Mouse (Mus musculus) heart, adult 2 months (tissue): ENCODE data around the gene Otop1. TPM values are rescaled to one million over a fixed set of nuclear protein-coding genes. Genes with fewer than 3 reads are reported as not detected.

Experiments
- DNase-seq, 2 experiments: peaks; one replicate each; pipeline ENCODE4 v3.0.0; 2021
- H3K27ac ChIP-seq: fragments of 200-600 bp; 2 replicates; pipeline ENCODE4 v1.8.1; 2022
- H3K27me3 ChIP-seq: fragments of 200-500 bp; 2 replicates; pipeline ENCODE4 v1.6.1; 2012; ENCODE audit warnings: mild to moderate bottlenecking, low read length, inconsistent platforms, mixed read lengths; ENCODE audit not compliant: control insufficient read depth, insufficient read depth
- H3K36me3 ChIP-seq: fragments of 200-500 bp; 2 replicates; pipeline ENCODE4 v1.6.1; 2012; ENCODE audit warnings: low read length, inconsistent platforms; ENCODE audit not compliant: control insufficient read depth, insufficient read depth
- H3K4me1 ChIP-seq: fragments of 200-500 bp; 2 replicates; pipeline ENCODE4 v1.6.1; 2011; ENCODE audit warnings: low read length; ENCODE audit not compliant: control insufficient read depth, insufficient read depth
- H3K4me3 ChIP-seq: fragments of 200-600 bp; 2 replicates; pipeline ENCODE4 v1.8.1; 2022
- H3K79me2 ChIP-seq: fragments of 200-500 bp; replicated peaks from 2 replicates; pipeline ENCODE4 v1.6.1; 2012; ENCODE audit warnings: mild to moderate bottlenecking, inconsistent platforms, low read length, moderate library complexity, mixed read lengths; ENCODE audit not compliant: control insufficient read depth, insufficient read depth
- H3K9ac ChIP-seq: fragments of 200-500 bp; 2 replicates; pipeline ENCODE4 v1.6.1; 2012; ENCODE audit warnings: low read depth, mild to moderate bottlenecking, control low read depth, inconsistent platforms, low read length, mixed read lengths
- CTCF ChIP-seq: fragments of 200-600 bp; IDR thresholded peaks from 2 replicates; pipeline ENCODE4 v1.8.1; 2022; ENCODE audit warnings: antibody characterized with exemption, mild to moderate bottlenecking, moderate library complexity
- EP300 ChIP-seq: fragments of 200-500 bp; IDR thresholded peaks from 2 replicates; pipeline ENCODE4 v1.6.1; 2011; ENCODE audit warnings: low read depth, low read length, control low read depth; ENCODE audit not compliant: insufficient read depth
- POLR2A ChIP-seq: fragments of 200-500 bp; IDR thresholded peaks from 2 replicates; pipeline ENCODE4 v1.6.1; 2011; ENCODE audit warnings: mild to moderate bottlenecking, low read depth, low read length, control low read depth; ENCODE audit not compliant: insufficient read depth
- WGBS: fragments of 180-500 bp; shearing (Covaris S2); methylation state at CpG from one replicate; pipeline ENCODE4 v1.1.7; 2018; 5-methylcytosine and 5-hydroxymethylcytosine counted together
- intact Hi-C: fragments of 180-260 bp; cut with DNase I; formaldehyde crosslinking; loops from one replicate; pipeline ENCODE4 v1.15.1; 2025
- polyA plus RNA-seq: library from polyadenylated mRNA; depleted of rRNA; stranded (reverse); fragments of >200 nt; gene quantifications from 2 replicates; pipeline ENCODE4 v1.2.3, GENCODE M21; 2012
- total RNA-seq, 2 experiments: library from RNA; stranded (reverse); gene quantifications; 2 replicates each; pipeline ENCODE4 v1.2.3; 2021

The Otop1 gene
- total and polyA plus RNA-seq, 3 experiments, result 0.57 to 4.3 (median 0.82) TPM

- intact Hi-C loops, result no loop called here
- Histone ChIP-seq H3K79me2 (no peaks in the 10 kb centered on the region; the same call in 1 of the 2 replicates), H3K27me3 (no peaks in the 10 kb centered on the region), H3K9ac (no peak overlapping the region), H3K4me1 (no peaks in the 10 kb centered on the region), H3K27ac (no peak overlapping the region), H3K4me3 (no peak overlapping the region), H3K36me3 (no peaks in the 10 kb centered on the region)
- DNase-seq, result no peak
- WGBS, result 45% methylated on average over 4 of the region's 4 CpGs
- TF ChIP-seq CTCF (peak; percentile 56), POLR2A (no peak)
Observed at GRCm38 (mm10) chr5:38255195-38255594, 20.6 kb upstream of the Otop1 start.

GRCm38 (mm10) chr5:38255644-38256043 lies 20.1 kb upstream of the Otop1 start:
- Histone ChIP-seq H3K27me3 (no peaks in the 10 kb centered on the region), H3K9ac (no peak overlapping the region), H3K27ac (no peak overlapping the region), H3K4me1 (no peaks in the 10 kb centered on the region), H3K36me3 (no peaks in the 10 kb centered on the region), H3K79me2 (no peaks in the 10 kb centered on the region; the same call in 1 of the 2 replicates), H3K4me3 (no peak overlapping the region)
- TF ChIP-seq POLR2A (no peak), CTCF (no peak), EP300 (no peak)
- no peak for DNase-seq
- WGBS, result 19% methylated on average over 3 of the region's 3 CpGs
- intact Hi-C loops, result no loop called here

GRCm38 (mm10) chr5:38256551-38256950 lies 19.2 kb upstream of the Otop1 start:
- Histone ChIP-seq H3K36me3 (no peaks in the 10 kb centered on the region; the same call in none of the 2 replicates), H3K9ac (no peak overlapping the region), H3K4me3 (no peak overlapping the region), H3K4me1 (peaks cover 1% of the 10 kb centered on the region; the same call in 1 of the 2 replicates), H3K79me2 (no peaks in the 10 kb centered on the region; the same call in 1 of the 2 replicates), H3K27ac (no peak overlapping the region), H3K27me3 (no peaks in the 10 kb centered on the region)
- no peak for DNase-seq
- TF ChIP-seq POLR2A (no peak), CTCF (no peak), EP300 (no peak)
- intact Hi-C loops, result no loop called here
- 96% methylated on average over 1 of the region's 1 CpGs for WGBS

GRCm38 (mm10) chr5:38258034-38258772 lies 17.6 kb upstream of the Otop1 start:
- no peak for DNase-seq

GRCm38 (mm10) chr5:38258773-38259146 lies 17.0 kb upstream of the Otop1 start:
- intact Hi-C loops, result no loop called here
- H3K4me1 ChIP-seq, result peaks cover 1% of the 10 kb centered on the region; the same call in 1 of the 2 replicates
- 85% methylated on average over 5 of the region's 5 CpGs for WGBS

More at GRCm38 (mm10) chr5:38258034-38258772, 17.6 kb upstream of the Otop1 start:
- no peaks in the 10 kb centered on the region for H3K27me3 ChIP-seq
- no peak overlapping the region for H3K27ac ChIP-seq
- H3K36me3 ChIP-seq, result peaks cover 3% of the 10 kb centered on the region
- WGBS, result 61% methylated on average over 8 of the region's 8 CpGs
- TF ChIP-seq POLR2A (no peak), EP300 (no peak), CTCF (no peak)
- no peak overlapping the region for H3K9ac ChIP-seq
- intact Hi-C loops, result no loop called here
- H3K4me3 ChIP-seq, result no peak overlapping the region
- peaks cover 1% of the 10 kb centered on the region; the same call in 1 of the 2 replicates for H3K4me1 ChIP-seq
- no peaks in the 10 kb centered on the region; the same call in 1 of the 2 replicates for H3K79me2 ChIP-seq

More at GRCm38 (mm10) chr5:38258773-38259146, 17.0 kb upstream of the Otop1 start:
- Histone ChIP-seq H3K36me3 (peaks cover 3% of the 10 kb centered on the region), H3K9ac (no peak overlapping the region), H3K27me3 (no peaks in the 10 kb centered on the region), H3K27ac (no peak overlapping the region), H3K79me2 (no peaks in the 10 kb centered on the region; the same call in 1 of the 2 replicates), H3K4me3 (no peak overlapping the region)
- no peak for DNase-seq
- TF ChIP-seq EP300, result no peak
- no peak for TF ChIP-seq POLR2A
- TF ChIP-seq CTCF, result no peak
